16 mouse cellular contexts compared by ENCODE assay signal in genomic region chr16:62922245-62922644, GRCm38 (mm10).
DNase-seq lines count a peak whose midpoint lies in the region; ATAC-seq and TF ChIP-seq lines count a peak whose summit lies in the region.
"Had no signal": no experiment of that assay in that cellular context is flagged by ENCODE, and none has a peak within 500 bp of the region (broad histone marks: within the 10 kb centered on the region; RNA-seq: fewer than 3 reads in every experiment).

No protein-coding gene starts in this region.

- no peaks in the 10 kb centered on the region for H3K36me3 ChIP-seq in forebrain, embryonic 16.5 days (ENCODE audit: control insufficient read depth, insufficient read depth)
- H3K36me3 ChIP-seq in forebrain, postnatal 0 days (ENCODE audit: insufficient read depth), result no peaks in the 10 kb centered on the region
- no peaks in the 10 kb centered on the region for H3K36me3 ChIP-seq in midbrain, embryonic 12.5 days
- no peaks in the 10 kb centered on the region for H3K36me3 ChIP-seq in midbrain, postnatal 0 days (ENCODE audit: insufficient read depth, low read length)
- H3K36me3 ChIP-seq in hindbrain, embryonic 16.5 days (ENCODE audit: control insufficient read depth, insufficient read depth, low read length), result no peaks in the 10 kb centered on the region
- H3K36me3 ChIP-seq: intestine, embryonic 15.5 days; lung, embryonic 15.5 days; stomach, embryonic 15.5 days had no signal

- DNase-seq in forebrain, postnatal 0 days, result no peak
- no peak for DNase-seq in midbrain, postnatal 0 days (ENCODE audit: low spot score)
- DNase-seq in lung, postnatal 10 days, result peak; percentile 7
- no peak for DNase-seq in cerebellum, adult 18-20 months
- DNase-seq in urinary bladder, adult 2 months (ENCODE audit: low spot score), result no peak
- DNase-seq: adrenal gland, postnatal 25 days; B cell, adult 2 months; cerebellum, adult 11-12 months; thymus, postnatal 36 days had no signal

- H3K9ac ChIP-seq in forebrain, embryonic 16.5 days (replicated peaks; ENCODE audit: low read depth, low read length), result no peak overlapping the region
- no peak overlapping the region for H3K9ac ChIP-seq in forebrain, postnatal 0 days
- no peak overlapping the region for H3K9ac ChIP-seq in midbrain, embryonic 12.5 days (replicated peaks)
- no peak overlapping the region for H3K9ac ChIP-seq in midbrain, postnatal 0 days (replicated peaks; ENCODE audit: low read length, poor library complexity, severe bottlenecking)
- no peak overlapping the region for H3K9ac ChIP-seq in hindbrain, embryonic 16.5 days (ENCODE audit: low read depth, low read length)
- H3K9ac ChIP-seq: intestine, embryonic 15.5 days; lung, embryonic 15.5 days; stomach, embryonic 15.5 days had no signal

- H3K27ac ChIP-seq in forebrain, embryonic 16.5 days (ENCODE audit: low read length), result no peak overlapping the region
- H3K27ac ChIP-seq in forebrain, postnatal 0 days (ENCODE audit: low read depth, low read length), result no peak overlapping the region
- H3K27ac ChIP-seq in midbrain, embryonic 12.5 days (replicated peaks), result no peak overlapping the region
- H3K27ac ChIP-seq in midbrain, postnatal 0 days (ENCODE audit: low read depth, low read length), result no peak overlapping the region
- H3K27ac ChIP-seq in hindbrain, embryonic 16.5 days (ENCODE audit: low read depth, low read length), result no peak overlapping the region
- H3K27ac ChIP-seq: intestine, embryonic 15.5 days; lung, embryonic 15.5 days; stomach, embryonic 15.5 days had no signal

- no peaks in the 10 kb centered on the region for H3K27me3 ChIP-seq in forebrain, embryonic 16.5 days (replicated peaks; ENCODE audit: control insufficient read depth, insufficient read depth, low read length)
- H3K27me3 ChIP-seq in forebrain, postnatal 0 days (ENCODE audit: insufficient read depth, low read length), result no peaks in the 10 kb centered on the region
- H3K27me3 ChIP-seq in midbrain, embryonic 12.5 days, result no peaks in the 10 kb centered on the region
- H3K27me3 ChIP-seq in midbrain, postnatal 0 days (ENCODE audit: insufficient read depth, low read length), result no peaks in the 10 kb centered on the region
- no peaks in the 10 kb centered on the region for H3K27me3 ChIP-seq in hindbrain, embryonic 16.5 days (replicated peaks; ENCODE audit: control insufficient read depth, insufficient read depth, low read length)
- H3K27me3 ChIP-seq: intestine, embryonic 15.5 days; lung, embryonic 15.5 days; stomach, embryonic 15.5 days had no signal

- WGBS in forebrain, embryonic 16.5 days, result 12% methylated on average over 8 of the region's 8 CpGs
- 13% methylated on average over 8 of the region's 8 CpGs for WGBS in forebrain, postnatal 0 days
- WGBS in midbrain, embryonic 12.5 days, result 16% methylated on average over 8 of the region's 8 CpGs
- WGBS in midbrain, postnatal 0 days, result 11% methylated on average over 8 of the region's 8 CpGs
- WGBS in hindbrain, embryonic 16.5 days, result 12% methylated on average over 8 of the region's 8 CpGs

- 0 out of 2 replicates have a peak, but pooled peaks have one; percentile 20 for ATAC-seq in forebrain, embryonic 16.5 days
- no peak for ATAC-seq in forebrain, postnatal 0 days
- peak; percentile 27; the same call in 1 of the 2 replicates for ATAC-seq in midbrain, embryonic 12.5 days (ENCODE audit: low FRiP score, low read depth)
- no peak for ATAC-seq in midbrain, postnatal 0 days (ENCODE audit: low FRiP score)
- peak; percentile 50; the same call in 1 of the 2 replicates for ATAC-seq in hindbrain, embryonic 16.5 days
- ATAC-seq: intestine, embryonic 15.5 days had no signal

- H3K4me3 ChIP-seq in forebrain, embryonic 16.5 days (replicated peaks; ENCODE audit: low read length), result no peak overlapping the region
- no peak overlapping the region for H3K4me3 ChIP-seq in forebrain, postnatal 0 days (ENCODE audit: low read depth, low read length)
- H3K4me3 ChIP-seq in midbrain, embryonic 12.5 days, result no peak overlapping the region
- no peak overlapping the region for H3K4me3 ChIP-seq in midbrain, postnatal 0 days (ENCODE audit: low read depth, low read length)
- no peak overlapping the region for H3K4me3 ChIP-seq in hindbrain, embryonic 16.5 days (ENCODE audit: low read length)
- H3K4me3 ChIP-seq: intestine, embryonic 15.5 days; lung, embryonic 15.5 days; myocyte; stomach, embryonic 15.5 days had no signal

- no peaks in the 10 kb centered on the region for H3K4me1 ChIP-seq in forebrain, embryonic 16.5 days (replicated peaks; ENCODE audit: control insufficient read depth, insufficient read depth, low read length)
- H3K4me1 ChIP-seq in forebrain, postnatal 0 days (ENCODE audit: insufficient read depth), result no peaks in the 10 kb centered on the region
- H3K4me1 ChIP-seq in midbrain, embryonic 12.5 days, result peaks cover 7% of the 10 kb centered on the region
- no peaks in the 10 kb centered on the region for H3K4me1 ChIP-seq in midbrain, postnatal 0 days (ENCODE audit: insufficient read depth, low read length)
- 0 out of 2 replicates have a peak, but pooled peaks cover 2% of the 10 kb centered on the region for H3K4me1 ChIP-seq in hindbrain, embryonic 16.5 days (ENCODE audit: control insufficient read depth, insufficient read depth, low read depth, low read length)
- H3K4me1 ChIP-seq: intestine, embryonic 15.5 days; lung, embryonic 15.5 days; stomach, embryonic 15.5 days had no signal

- H3K4me2 ChIP-seq in forebrain, embryonic 16.5 days (ENCODE audit: low read length), result no peak overlapping the region
- H3K4me2 ChIP-seq in forebrain, postnatal 0 days (ENCODE audit: low read depth), result no peak overlapping the region
- no peak overlapping the region; the same call in 1 of the 2 replicates for H3K4me2 ChIP-seq in midbrain, embryonic 12.5 days (replicated peaks)
- no peak overlapping the region for H3K4me2 ChIP-seq in midbrain, postnatal 0 days (ENCODE audit: low read depth, low read length, poor library complexity, severe bottlenecking)
- no peak overlapping the region for H3K4me2 ChIP-seq in hindbrain, embryonic 16.5 days (ENCODE audit: low read length)
- H3K4me2 ChIP-seq: intestine, embryonic 15.5 days; lung, embryonic 15.5 days; stomach, embryonic 15.5 days had no signal

- TF ChIP-seq CTCF in forebrain, postnatal 0 days (IDR thresholded peaks at IDR 0.05; ENCODE audit: low read depth), result no peak
- no peak for TF ChIP-seq CTCF in midbrain, postnatal 0 days (IDR thresholded peaks at IDR 0.05)

- no peaks in the 10 kb centered on the region for H3K9me3 ChIP-seq in forebrain, embryonic 16.5 days (ENCODE audit: control insufficient read depth, low read length)
- no peaks in the 10 kb centered on the region for H3K9me3 ChIP-seq in forebrain, postnatal 0 days (ENCODE audit: low read length)
- H3K9me3 ChIP-seq in midbrain, embryonic 12.5 days, result no peaks in the 10 kb centered on the region
- H3K9me3 ChIP-seq in midbrain, postnatal 0 days (ENCODE audit: low read length), result no peaks in the 10 kb centered on the region
- H3K9me3 ChIP-seq in hindbrain, embryonic 16.5 days (ENCODE audit: control insufficient read depth, low read length), result no peaks in the 10 kb centered on the region
- H3K9me3 ChIP-seq: intestine, embryonic 15.5 days; lung, embryonic 15.5 days; stomach, embryonic 15.5 days had no signal

Comparison
In these comparisons a context has a peak if more than half of its experiments do, and no peak if none do; other contexts are left out.
1. ATAC-seq: peak in forebrain, embryonic 16.5 days (single experiment), midbrain, embryonic 12.5 days (single experiment) and hindbrain, embryonic 16.5 days (single experiment); none in forebrain, postnatal 0 days (single experiment) and midbrain, postnatal 0 days (single experiment).